Mouse (Mus musculus): ENCODE results near the gene Ptpn21. TPM values are rescaled to one million over a fixed set of nuclear protein-coding genes. Genes with fewer than 3 reads are reported as not detected.

The Ptpn21 gene
- polyA plus RNA-seq, 1 experiment from 2014 or later = 5.5 TPM

- TF ChIP-seq EP300 (optimal IDR thresholded peaks at IDR 0.05) (no peak), CTCF (IDR thresholded peaks at IDR 0.05; ENCODE audit: low read depth) (no peak)
- 79% methylated on average over 2 of the region's 2 CpGs for WGBS
- H3K4me1 ChIP-seq (replicated peaks; ENCODE audit: control insufficient read depth, insufficient read depth) = no peaks in the 10 kb centered on the region
- H3K9me3 ChIP-seq (ENCODE audit: control insufficient read depth, low read length) = no peaks in the 10 kb centered on the region
- no peak overlapping the region for H3K4me3 ChIP-seq (ENCODE audit: low read depth, low read length)
- H3K9ac ChIP-seq (ENCODE audit: low read length) = no peak overlapping the region
- no peak for ATAC-seq (ENCODE audit: low FRiP score, low TSS enrichment)
- H3K27ac ChIP-seq (replicated peaks) = no peak overlapping the region
- H3K36me3 ChIP-seq (ENCODE audit: control insufficient read depth, insufficient read depth, low read length) = peaks cover 11% of the 10 kb centered on the region; the same call in 1 of the 2 replicates
- DNase-seq (ENCODE audit: low spot score) = no peak
- no peak overlapping the region for H3K4me2 ChIP-seq (replicated peaks; ENCODE audit: low read depth)
- no peaks in the 10 kb centered on the region for H3K27me3 ChIP-seq (ENCODE audit: control insufficient read depth, insufficient read depth, low read length)
These were observed 33.7 kb downstream of the Ptpn21 start for GRCm38 (mm10) chr12:98703554-98703953.

GRCm38 (mm10) chr12:98701564-98701963, 35.6 kb downstream of the Ptpn21 start:
- Histone ChIP-seq H3K4me1 (replicated peaks; ENCODE audit: control insufficient read depth, insufficient read depth) (no peaks in the 10 kb centered on the region), H3K27ac (replicated peaks) (no peak overlapping the region), H3K4me3 (ENCODE audit: low read depth, low read length) (no peak overlapping the region), H3K9ac (ENCODE audit: low read length) (no peak overlapping the region), H3K36me3 (ENCODE audit: control insufficient read depth, insufficient read depth, low read length) (peaks cover 14% of the 10 kb centered on the region; the same call in 1 of the 2 replicates), H3K27me3 (ENCODE audit: control insufficient read depth, insufficient read depth, low read length) (no peaks in the 10 kb centered on the region), H3K4me2 (replicated peaks; ENCODE audit: low read depth) (no peak overlapping the region), H3K9me3 (ENCODE audit: control insufficient read depth, low read length) (no peaks in the 10 kb centered on the region)
- TF ChIP-seq CTCF (IDR thresholded peaks at IDR 0.05; ENCODE audit: low read depth) = no peak
- no peak for TF ChIP-seq EP300 (optimal IDR thresholded peaks at IDR 0.05)
- ATAC-seq (ENCODE audit: low FRiP score, low TSS enrichment) (no peak), DNase-seq (ENCODE audit: low spot score) (no peak)
- 90% methylated on average over 9 of the region's 9 CpGs for WGBS

GRCm38 (mm10) chr12:98697202-98697601, 40.0 kb downstream of the Ptpn21 start:
- H3K27me3 ChIP-seq (ENCODE audit: control insufficient read depth, insufficient read depth, low read length) = no peaks in the 10 kb centered on the region
- no peak for ATAC-seq (ENCODE audit: low FRiP score, low TSS enrichment)
- H3K27ac ChIP-seq (replicated peaks) = no peak overlapping the region
- H3K4me2 ChIP-seq (replicated peaks; ENCODE audit: low read depth) = no peak overlapping the region
- H3K9ac ChIP-seq (ENCODE audit: low read length) = no peak overlapping the region
- H3K4me1 ChIP-seq (replicated peaks; ENCODE audit: control insufficient read depth, insufficient read depth) = no peaks in the 10 kb centered on the region
- DNase-seq (ENCODE audit: low spot score) = no peak
- 0 out of 2 replicates have a peak, but pooled peaks cover 8% of the 10 kb centered on the region for H3K36me3 ChIP-seq (ENCODE audit: control insufficient read depth, insufficient read depth, low read length)
- H3K9me3 ChIP-seq (ENCODE audit: control insufficient read depth, low read length) = no peaks in the 10 kb centered on the region
- WGBS = 68% methylated on average over 5 of the region's 5 CpGs
- TF ChIP-seq EP300 (optimal IDR thresholded peaks at IDR 0.05) (no peak), CTCF (IDR thresholded peaks at IDR 0.05; ENCODE audit: low read depth) (no peak)
- H3K4me3 ChIP-seq (ENCODE audit: low read depth, low read length) = no peak overlapping the region

GRCm38 (mm10) chr12:98690230-98690629, 47.0 kb downstream of the Ptpn21 start:
- no peak overlapping the region for H3K4me3 ChIP-seq (ENCODE audit: low read depth, low read length)
- no peak overlapping the region for H3K4me2 ChIP-seq (replicated peaks; ENCODE audit: low read depth)
- ATAC-seq (ENCODE audit: low FRiP score, low TSS enrichment) (no peak), DNase-seq (ENCODE audit: low spot score) (no peak)
- H3K27ac ChIP-seq (replicated peaks) = no peak overlapping the region
- no peaks in the 10 kb centered on the region for H3K27me3 ChIP-seq (ENCODE audit: control insufficient read depth, insufficient read depth, low read length)
- no peaks in the 10 kb centered on the region for H3K9me3 ChIP-seq (ENCODE audit: control insufficient read depth, low read length)
- 83% methylated on average over 8 of the region's 8 CpGs for WGBS
- no peaks in the 10 kb centered on the region for H3K4me1 ChIP-seq (replicated peaks; ENCODE audit: control insufficient read depth, insufficient read depth)
- peaks cover 16% of the 10 kb centered on the region for H3K36me3 ChIP-seq (ENCODE audit: control insufficient read depth, insufficient read depth, low read length)
- no peak overlapping the region for H3K9ac ChIP-seq (ENCODE audit: low read length)
- no peak for TF ChIP-seq CTCF (IDR thresholded peaks at IDR 0.05; ENCODE audit: low read depth)
- no peak for TF ChIP-seq EP300 (optimal IDR thresholded peaks at IDR 0.05)

GRCm38 (mm10) chr12:98683574-98683973, 53.6 kb downstream of the Ptpn21 start:
- ATAC-seq (ENCODE audit: low FRiP score, low TSS enrichment) (no peak), DNase-seq (ENCODE audit: low spot score) (no peak)
- Histone ChIP-seq H3K9me3 (ENCODE audit: control insufficient read depth, low read length) (no peaks in the 10 kb centered on the region), H3K36me3 (ENCODE audit: control insufficient read depth, insufficient read depth, low read length) (peaks cover 14% of the 10 kb centered on the region), H3K27ac (replicated peaks) (no peak overlapping the region), H3K9ac (ENCODE audit: low read length) (no peak overlapping the region), H3K4me3 (ENCODE audit: low read depth, low read length) (no peak overlapping the region), H3K4me1 (replicated peaks; ENCODE audit: control insufficient read depth, insufficient read depth) (no peaks in the 10 kb centered on the region), H3K4me2 (replicated peaks; ENCODE audit: low read depth) (no peak overlapping the region), H3K27me3 (ENCODE audit: control insufficient read depth, insufficient read depth, low read length) (no peaks in the 10 kb centered on the region)
- TF ChIP-seq CTCF (IDR thresholded peaks at IDR 0.05; ENCODE audit: low read depth) (no peak), EP300 (optimal IDR thresholded peaks at IDR 0.05) (no peak)
- WGBS = 52% methylated on average over 6 of the region's 6 CpGs

- TF ChIP-seq CTCF (IDR thresholded peaks at IDR 0.05; ENCODE audit: low read depth) (no peak), EP300 (optimal IDR thresholded peaks at IDR 0.05) (no peak)
These were observed 54.0 kb downstream of the Ptpn21 start for GRCm38 (mm10) chr12:98683171-98683570.

More at GRCm38 (mm10) chr12:98683171-98683570, 54.0 kb downstream of the Ptpn21 start:
- ATAC-seq (ENCODE audit: low FRiP score, low TSS enrichment) (no peak), DNase-seq (ENCODE audit: low spot score) (no peak)
- Histone ChIP-seq H3K36me3 (ENCODE audit: control insufficient read depth, insufficient read depth, low read length) (peaks cover 13% of the 10 kb centered on the region), H3K27me3 (ENCODE audit: control insufficient read depth, insufficient read depth, low read length) (no peaks in the 10 kb centered on the region), H3K4me2 (replicated peaks; ENCODE audit: low read depth) (no peak overlapping the region), H3K27ac (replicated peaks) (no peak overlapping the region), H3K9ac (ENCODE audit: low read length) (no peak overlapping the region), H3K4me1 (replicated peaks; ENCODE audit: control insufficient read depth, insufficient read depth) (no peaks in the 10 kb centered on the region), H3K4me3 (ENCODE audit: low read depth, low read length) (no peak overlapping the region), H3K9me3 (ENCODE audit: control insufficient read depth, low read length) (no peaks in the 10 kb centered on the region)
- 79% methylated on average over 11 of the region's 11 CpGs for WGBS

Measured in stomach, postnatal 0 days (tissue).